Mouse (Mus musculus) olfactory bulb, adult 2 months (tissue): Measurements from ENCODE around the gene Ctnnd2.

Experiments used
- CTCF ChIP-seq: fragments of 200-500 bp; IDR thresholded peaks from 2 replicates; pipeline ENCODE4 v1.5.1; 2012; ENCODE audit warnings: low read depth, mild to moderate bottlenecking, low read length, moderate library complexity; ENCODE audit not compliant: insufficient read depth
- POLR2A ChIP-seq: fragments of 200-500 bp; IDR thresholded peaks from 2 replicates; pipeline ENCODE4 v1.6.1; 2012; ENCODE audit warnings: mild to moderate bottlenecking, low read depth, low read length, moderate library complexity; ENCODE audit not compliant: insufficient read depth

GRCm38 (mm10) chr15:30869673-30870512 lies 697.5 kb downstream of the Ctnnd2 start:
- no peak for TF ChIP-seq CTCF
- TF ChIP-seq POLR2A, result no peak
